Mouse (Mus musculus): Measurements from ENCODE around the gene Spns1. TPM values are rescaled to one million over a fixed set of nuclear protein-coding genes. Genes with fewer than 3 reads are reported as not detected.
A peak's percentile ranks its signal among the peaks of the same experiment; 100 is the strongest.
"Not testable (repeated sequence)": the region's sequence is repeated elsewhere in the genome, so short reads cannot be mapped to it uniquely, and the experiment has no call there.

Gene Spns1
- polyA plus RNA-seq, 1 experiment from 2014 or later = 24.4 TPM

- DNase-seq (ENCODE audit: low spot score) (no peak), ATAC-seq (ENCODE audit: low FRiP score, low TSS enrichment) (no peak)
- TF ChIP-seq EP300 (optimal IDR thresholded peaks at IDR 0.05) = no peak
- TF ChIP-seq CTCF (IDR thresholded peaks at IDR 0.05; ENCODE audit: low read depth) = no peak
- Histone ChIP-seq H3K9me3 (ENCODE audit: control insufficient read depth, low read length) (no peaks in the 10 kb centered on the region), H3K4me2 (replicated peaks; ENCODE audit: low read depth) (no peak overlapping the region), H3K27me3 (ENCODE audit: control insufficient read depth, insufficient read depth, low read length) (no peaks in the 10 kb centered on the region), H3K9ac (ENCODE audit: low read length) (no peak overlapping the region), H3K4me3 (ENCODE audit: low read depth, low read length) (no peak overlapping the region), H3K27ac (replicated peaks) (no peak overlapping the region), H3K36me3 (ENCODE audit: control insufficient read depth, insufficient read depth, low read length) (no peaks in the 10 kb centered on the region), H3K4me1 (replicated peaks; ENCODE audit: control insufficient read depth, insufficient read depth) (no peaks in the 10 kb centered on the region)
- WGBS = 67% methylated on average over 2 of the region's 2 CpGs
These were observed 39.4 kb upstream of the Spns1 start for GRCm38 (mm10) chr7:126416615-126417014.

- 89% methylated on average over 6 of the region's 6 CpGs for WGBS
- Histone ChIP-seq H3K36me3 (ENCODE audit: control insufficient read depth, insufficient read depth, low read length) (no peaks in the 10 kb centered on the region), H3K27ac (replicated peaks) (no peak within 1 kb of the TSS), H3K9ac (ENCODE audit: low read length) (no peak within 1 kb of the TSS), H3K27me3 (ENCODE audit: control insufficient read depth, insufficient read depth, low read length) (no peaks in the 10 kb centered on the region), H3K9me3 (ENCODE audit: control insufficient read depth, low read length) (no peaks in the 10 kb centered on the region), H3K4me3 (ENCODE audit: low read depth, low read length) (no peak within 1 kb of the TSS), H3K4me1 (replicated peaks; ENCODE audit: control insufficient read depth, insufficient read depth) (no peaks in the 10 kb centered on the region), H3K4me2 (replicated peaks; ENCODE audit: low read depth) (no peak within 1 kb of the TSS)
- DNase-seq (ENCODE audit: low spot score) (no peak), ATAC-seq (ENCODE audit: low FRiP score, low TSS enrichment) (no peak)
- no peak for TF ChIP-seq EP300 (optimal IDR thresholded peaks at IDR 0.05)
- no peak for TF ChIP-seq CTCF (IDR thresholded peaks at IDR 0.05; ENCODE audit: low read depth)
These were observed 37.5 kb upstream of the Spns1 start, which contains the start of gene Cd19 for GRCm38 (mm10) chr7:126414725-126415124. Gene Cd19, minus strand, starts transcription at chr7:126414889.

GRCm38 (mm10) chr7:126411061-126411460 is 33.8 kb upstream of the Spns1 start:
- DNase-seq (ENCODE audit: low spot score) (no peak), ATAC-seq (ENCODE audit: low FRiP score, low TSS enrichment) (no peak)
- no peak overlapping the region for H3K9ac ChIP-seq (ENCODE audit: low read length)
- 93% methylated on average over 4 of the region's 4 CpGs for WGBS
- no peak overlapping the region for H3K4me3 ChIP-seq (ENCODE audit: low read depth, low read length)
- H3K9me3 ChIP-seq (ENCODE audit: control insufficient read depth, low read length) = no peaks in the 10 kb centered on the region
- no peak overlapping the region for H3K4me2 ChIP-seq (replicated peaks; ENCODE audit: low read depth)
- H3K4me1 ChIP-seq (replicated peaks; ENCODE audit: control insufficient read depth, insufficient read depth) = no peaks in the 10 kb centered on the region
- H3K27me3 ChIP-seq (ENCODE audit: control insufficient read depth, insufficient read depth, low read length) = no peaks in the 10 kb centered on the region
- no peak overlapping the region for H3K27ac ChIP-seq (replicated peaks)
- TF ChIP-seq CTCF (IDR thresholded peaks at IDR 0.05; ENCODE audit: low read depth) (no peak), EP300 (optimal IDR thresholded peaks at IDR 0.05) (no peak)
- H3K36me3 ChIP-seq (ENCODE audit: control insufficient read depth, insufficient read depth, low read length) = no peaks in the 10 kb centered on the region

GRCm38 (mm10) chr7:126408686-126409085 is 31.4 kb upstream of the Spns1 start:
- no peak overlapping the region for H3K27ac ChIP-seq (replicated peaks)
- H3K9ac ChIP-seq (ENCODE audit: low read length) = no peak overlapping the region
- no peaks in the 10 kb centered on the region for H3K4me1 ChIP-seq (replicated peaks; ENCODE audit: control insufficient read depth, insufficient read depth)
- no peaks in the 10 kb centered on the region for H3K9me3 ChIP-seq (ENCODE audit: control insufficient read depth, low read length)
- ATAC-seq (ENCODE audit: low FRiP score, low TSS enrichment) (no peak), DNase-seq (ENCODE audit: low spot score) (no peak)
- H3K27me3 ChIP-seq (ENCODE audit: control insufficient read depth, insufficient read depth, low read length) = no peaks in the 10 kb centered on the region
- TF ChIP-seq EP300 (optimal IDR thresholded peaks at IDR 0.05) (no peak), CTCF (IDR thresholded peaks at IDR 0.05; ENCODE audit: low read depth) (no peak)
- no peaks in the 10 kb centered on the region for H3K36me3 ChIP-seq (ENCODE audit: control insufficient read depth, insufficient read depth, low read length)
- H3K4me2 ChIP-seq (replicated peaks; ENCODE audit: low read depth) = no peak overlapping the region
- WGBS = 72% methylated on average over 2 of the region's 2 CpGs
- H3K4me3 ChIP-seq (ENCODE audit: low read depth, low read length) = no peak overlapping the region

- H3K4me2 ChIP-seq (replicated peaks; ENCODE audit: low read depth); H3K27me3 ChIP-seq (ENCODE audit: control insufficient read depth, insufficient read depth, low read length); H3K4me1 ChIP-seq (replicated peaks; ENCODE audit: control insufficient read depth, insufficient read depth); H3K36me3 ChIP-seq (ENCODE audit: control insufficient read depth, insufficient read depth, low read length); ATAC-seq (ENCODE audit: low FRiP score, low TSS enrichment); H3K9ac ChIP-seq (ENCODE audit: low read length); H3K4me3 ChIP-seq (ENCODE audit: low read depth, low read length); H3K27ac ChIP-seq (replicated peaks); DNase-seq (ENCODE audit: low spot score); H3K9me3 ChIP-seq (ENCODE audit: control insufficient read depth, low read length): not testable (repeated sequence)
- 75% methylated on average over 6 of the region's 8 CpGs for WGBS
These were observed 25.3 kb upstream of the Spns1 start for GRCm38 (mm10) chr7:126402518-126402917.

- Histone ChIP-seq H3K4me2 (replicated peaks; ENCODE audit: low read depth) (no peak overlapping the region), H3K27me3 (ENCODE audit: control insufficient read depth, insufficient read depth, low read length) (no peaks in the 10 kb centered on the region), H3K9me3 (ENCODE audit: control insufficient read depth, low read length) (no peaks in the 10 kb centered on the region), H3K4me3 (ENCODE audit: low read depth, low read length) (no peak overlapping the region), H3K4me1 (replicated peaks; ENCODE audit: control insufficient read depth, insufficient read depth) (no peaks in the 10 kb centered on the region), H3K9ac (ENCODE audit: low read length) (no peak overlapping the region), H3K27ac (replicated peaks) (no peak overlapping the region), H3K36me3 (ENCODE audit: control insufficient read depth, insufficient read depth, low read length) (no peaks in the 10 kb centered on the region)
- TF ChIP-seq EP300 (optimal IDR thresholded peaks at IDR 0.05) (no peak), CTCF (IDR thresholded peaks at IDR 0.05; ENCODE audit: low read depth) (peak; percentile 93)
- WGBS = 9% methylated on average over 5 of the region's 5 CpGs
- ATAC-seq (ENCODE audit: low FRiP score, low TSS enrichment) (no peak), DNase-seq (ENCODE audit: low spot score) (peak; percentile 88)
These were observed 22.3 kb upstream of the Spns1 start for GRCm38 (mm10) chr7:126399548-126399947.

All from stomach, postnatal 0 days (tissue).